Mouse (Mus musculus): ENCODE measurements around the gene Hmx1. TPM values are rescaled to one million over a fixed set of nuclear protein-coding genes. Genes with fewer than 3 reads are reported as not detected.

Hmx1 gene
- not detected in 2 replicates for polyA plus RNA-seq (2012; rRNA removed)

GRCm38 (mm10) chr5:35388491-35389111, at the start of gene Hmx1:
TSS of gene Hmx1 (plus strand) at chr5:35389108.

Other genes with a start within 250 kb of the Hmx1 start
- not detected in 2 replicates for gene Adra2c, start 110.8 kb upstream of the Hmx1 start, polyA plus RNA-seq (2012; rRNA removed)
- gene Cpz, start 136.6 kb downstream of the Hmx1 start, polyA plus RNA-seq (2012; rRNA removed), result 0.74 and 0.95 TPM in 2 replicates
- 1.8 and 2.1 TPM in 2 replicates for gene Trmt44, start 186.0 kb downstream of the Hmx1 start, polyA plus RNA-seq (2012; rRNA removed)
- gene Acox3, start 193.9 kb downstream of the Hmx1 start, polyA plus RNA-seq (2012; rRNA removed), result 2.8 and 3.6 TPM in 2 replicates

Measured in liver, embryonic 14 days (tissue).